Mouse (Mus musculus) lung, embryonic 16.5 days (tissue): Measurements from ENCODE around the gene Sorl1. TPM values are rescaled to one million over a fixed set of nuclear protein-coding genes. Genes with fewer than 3 reads are reported as not detected.

Source experiments
- ATAC-seq: fragments of 200-750 bp; cut with Nextera tagmentation; 2 replicates; pipeline ENCODE4 v1.8.0; 2017; ENCODE audit warnings: low read depth, mild to moderate bottlenecking, moderate library complexity
- H3K27ac ChIP-seq: fragments of 300-500 bp; sonication (generic); 2 replicates; pipeline ENCODE4 v1.5.1; 2014; ENCODE audit warnings: mild to moderate bottlenecking, control low read depth, low read length
- H3K27me3 ChIP-seq: fragments of 300-500 bp; sonication (generic); 2 replicates; pipeline ENCODE4 v1.6.1; 2014; ENCODE audit warnings: low read depth, low read length, mixed read lengths; ENCODE audit not compliant: control insufficient read depth, insufficient read depth
- H3K36me3 ChIP-seq: fragments of 300-500 bp; sonication (generic); 2 replicates; pipeline ENCODE4 v1.6.1; 2014; ENCODE audit warnings: low read length; ENCODE audit not compliant: control insufficient read depth, insufficient read depth
- H3K4me1 ChIP-seq: fragments of 300-500 bp; sonication (generic); replicated peaks from 2 replicates; pipeline ENCODE4 v1.6.1; 2014; ENCODE audit warnings: low read length, mixed read lengths; ENCODE audit not compliant: control insufficient read depth, insufficient read depth
- H3K4me2 ChIP-seq: fragments of 300-500 bp; sonication (generic); 2 replicates; pipeline ENCODE4 v1.6.1; 2014; ENCODE audit warnings: low read depth, low read length, control low read depth
- H3K4me3 ChIP-seq: fragments of 300-500 bp; sonication (generic); 2 replicates; pipeline ENCODE4 v1.5.1; 2014; ENCODE audit warnings: mild to moderate bottlenecking, low read length, control low read depth
- H3K9ac ChIP-seq: fragments of 300-500 bp; sonication (generic); 2 replicates; pipeline ENCODE4 v1.6.1; 2014; ENCODE audit warnings: low read length, control low read depth
- H3K9me3 ChIP-seq: fragments of 300-500 bp; sonication (generic); 2 replicates; pipeline ENCODE4 v1.6.1; 2016; ENCODE audit warnings: low read length; ENCODE audit not compliant: control insufficient read depth
- WGBS: fragments of 180-500 bp; shearing (Covaris S2); extraction: QIAGEN DNeasy Blood & Tissue Kit; methylation state at CpG from one replicate; pipeline ENCODE4 v1.1.7; 2014; 5-methylcytosine and 5-hydroxymethylcytosine counted together
- polyA plus RNA-seq: library from polyadenylated mRNA; unstranded; fragments of >200 nt; fragmentation: Nextera tagmentation; extraction: Ambion mirVana; gene quantifications from 2 replicates; pipeline ENCODE4 v1.2.1, GENCODE M21; 2015

Gene Sorl1
- polyA plus RNA-seq, 1 experiment from 2014 or later: 11.8 TPM

DNA sequence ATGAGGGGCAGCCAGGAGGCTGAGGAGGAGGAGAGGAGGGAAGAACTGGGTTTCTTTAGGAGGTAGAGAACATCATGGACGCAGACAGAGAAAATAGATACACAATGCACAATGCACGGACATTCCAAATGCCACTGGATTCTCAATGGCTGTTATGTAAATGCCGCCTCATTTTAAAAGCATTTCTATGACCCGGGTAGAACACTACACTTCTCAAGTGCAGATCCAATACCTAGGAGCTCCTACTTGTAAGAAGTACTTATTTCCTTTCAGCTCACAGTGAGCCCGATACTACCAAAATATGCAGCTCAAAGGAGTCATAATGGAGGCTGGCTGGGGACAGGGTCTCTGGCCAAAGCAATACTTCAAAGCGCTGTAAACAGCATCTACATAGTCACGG lies 12.8 kb downstream of the Sorl1 start:
- H3K4me1 ChIP-seq: peaks cover 39% of the 10 kb centered on the region
- 60% methylated on average over 7 of the region's 7 CpGs for WGBS
- no peaks in the 10 kb centered on the region for H3K36me3 ChIP-seq
- no peaks in the 10 kb centered on the region for H3K27me3 ChIP-seq
- no peak overlapping the region for H3K9ac ChIP-seq
- peak overlapping the region; percentile 84 for H3K27ac ChIP-seq
- H3K9me3 ChIP-seq: no peaks in the 10 kb centered on the region
- H3K4me2 ChIP-seq: 0 out of 2 replicates have a peak overlapping the region, but pooled peaks have one; percentile 17
- H3K4me3 ChIP-seq: no peak overlapping the region
- ATAC-seq: 0 out of 2 replicates have a peak, but pooled peaks have one; percentile 18

DNA sequence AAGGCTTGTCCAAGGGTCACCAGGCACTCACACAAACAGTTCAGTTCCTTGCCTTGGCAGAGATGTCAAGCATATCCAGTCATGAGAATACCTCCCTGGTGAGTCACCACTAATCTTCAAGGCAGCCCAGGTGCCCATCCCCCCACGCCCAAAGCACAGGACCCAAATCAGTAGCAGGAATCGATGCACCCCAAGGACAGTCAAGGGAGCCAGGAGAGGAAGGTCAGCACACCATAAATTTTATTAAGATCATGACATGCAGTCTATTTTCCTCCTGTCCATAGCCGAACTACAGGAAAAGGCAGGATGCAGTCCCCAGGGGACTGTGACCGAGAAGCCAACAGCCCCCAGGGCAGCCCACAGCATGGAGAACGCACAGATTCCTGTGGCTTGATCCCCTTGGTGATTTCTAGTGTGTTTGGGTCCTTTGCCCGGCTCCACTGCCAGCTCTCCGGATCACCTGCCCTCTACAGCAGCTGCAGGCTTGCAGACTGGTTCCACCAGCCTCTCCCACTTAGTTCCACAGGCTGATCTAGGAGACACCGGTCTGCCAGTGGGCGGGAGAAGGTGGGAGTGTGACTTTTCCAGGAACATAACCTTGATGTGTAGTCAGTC lies 14.2 kb downstream of the Sorl1 start:
- H3K4me2 ChIP-seq: peak overlapping the region; percentile 8; the same call in 1 of the 2 replicates

DNA sequence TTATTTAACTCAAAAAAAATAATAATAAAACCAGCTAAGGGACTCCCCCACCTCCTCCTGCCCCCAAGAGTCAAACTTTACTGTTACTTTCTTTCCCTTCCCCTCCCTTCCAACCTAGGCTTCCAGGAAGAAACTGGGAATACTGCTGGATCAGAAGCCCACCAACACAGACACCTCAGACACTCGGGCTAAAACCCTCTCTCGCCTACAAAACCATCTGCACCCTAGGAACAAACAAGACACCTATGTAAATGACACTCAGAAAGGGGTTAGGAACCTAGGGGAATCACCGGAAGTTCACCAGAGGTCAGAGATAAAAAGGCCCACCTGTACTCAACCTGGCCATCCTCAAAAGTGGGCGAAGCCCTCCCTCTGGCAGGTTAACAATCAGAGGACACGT lies 15.0 kb downstream of the Sorl1 start:
- H3K36me3 ChIP-seq: no peaks in the 10 kb centered on the region
- no peaks in the 10 kb centered on the region for H3K27me3 ChIP-seq
- H3K4me2 ChIP-seq: no peak overlapping the region; the same call in 1 of the 2 replicates
- H3K27ac ChIP-seq: peak overlapping the region; percentile 84
- WGBS: 32% methylated on average over 5 of the region's 5 CpGs
- no peak for ATAC-seq
- no peak overlapping the region for H3K9ac ChIP-seq
- H3K4me1 ChIP-seq: peaks cover 34% of the 10 kb centered on the region
- no peak overlapping the region for H3K4me3 ChIP-seq
- no peaks in the 10 kb centered on the region for H3K9me3 ChIP-seq

More for the DNA sequence above, 14.2 kb downstream of the Sorl1 start:
- peaks cover 36% of the 10 kb centered on the region for H3K4me1 ChIP-seq
- peak overlapping the region; percentile 84 for H3K27ac ChIP-seq
- H3K9me3 ChIP-seq: no peaks in the 10 kb centered on the region
- peak; percentile 53 for ATAC-seq
- no peak overlapping the region for H3K4me3 ChIP-seq
- peak overlapping the region; percentile 13; the same call in 1 of the 2 replicates for H3K9ac ChIP-seq
- no peaks in the 10 kb centered on the region for H3K27me3 ChIP-seq
- no peaks in the 10 kb centered on the region for H3K36me3 ChIP-seq
- WGBS: 32% methylated on average over 9 of the region's 9 CpGs

DNA sequence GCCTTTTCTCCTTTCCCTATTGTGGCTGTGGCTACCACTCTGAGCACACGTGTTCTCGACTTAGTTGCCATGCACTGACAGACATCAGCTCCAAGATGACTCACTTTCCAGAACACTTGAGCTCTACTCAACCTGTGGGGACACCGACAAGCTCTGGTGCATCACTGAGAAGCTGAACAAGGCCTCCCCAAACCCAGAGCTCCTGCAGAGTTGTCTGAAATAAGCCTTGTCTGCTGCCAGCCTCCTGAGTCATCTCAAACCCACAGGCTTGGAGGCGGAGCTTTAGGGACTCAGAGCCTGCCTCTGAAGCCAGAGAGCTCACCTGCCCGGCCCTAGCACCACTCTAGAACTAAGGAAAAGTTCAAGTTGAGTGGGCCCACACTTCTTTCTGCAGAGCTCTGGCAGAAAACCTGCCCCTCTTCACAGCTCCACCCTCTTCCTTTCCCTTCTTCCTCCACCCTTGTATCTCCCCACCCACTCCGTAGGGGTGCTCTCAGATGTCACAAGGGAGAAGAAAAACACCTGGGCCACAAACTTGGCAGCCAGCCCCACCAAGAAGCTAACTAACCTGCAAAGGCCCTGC lies 15.6 kb downstream of the Sorl1 start:
- H3K27ac ChIP-seq: peak overlapping the region; percentile 84
- no peaks in the 10 kb centered on the region for H3K9me3 ChIP-seq
- H3K4me1 ChIP-seq: peaks cover 34% of the 10 kb centered on the region
- H3K4me3 ChIP-seq: no peak overlapping the region
- 23% methylated on average over 6 of the region's 6 CpGs for WGBS
- H3K9ac ChIP-seq: no peak overlapping the region
- H3K36me3 ChIP-seq: no peaks in the 10 kb centered on the region
- H3K4me2 ChIP-seq: no peak overlapping the region
- ATAC-seq: peak; percentile 89
- no peaks in the 10 kb centered on the region for H3K27me3 ChIP-seq

DNA sequence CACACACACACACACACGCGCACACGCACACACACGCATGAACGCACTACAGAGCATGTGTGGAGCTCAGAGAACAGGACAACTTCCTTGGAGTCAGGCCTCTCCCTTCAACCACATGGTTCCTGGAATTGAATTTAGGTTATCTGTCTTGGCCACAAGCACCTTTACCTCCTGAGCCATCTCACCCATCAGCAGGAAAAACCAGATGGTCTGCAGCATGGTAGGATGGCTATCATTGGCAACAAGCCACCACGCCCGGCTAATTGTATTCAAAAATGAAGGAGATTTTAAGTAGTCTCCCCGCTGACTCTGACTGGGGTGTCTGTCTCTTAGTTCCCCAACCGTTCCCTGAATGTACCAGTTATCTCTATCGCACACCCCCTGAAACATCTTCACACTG lies 17.0 kb downstream of the Sorl1 start:
- no peak overlapping the region for H3K9ac ChIP-seq
- no peak overlapping the region for H3K4me3 ChIP-seq
- peaks cover 34% of the 10 kb centered on the region for H3K4me1 ChIP-seq
- no peak for ATAC-seq
- no peaks in the 10 kb centered on the region for H3K36me3 ChIP-seq
- H3K27me3 ChIP-seq: no peaks in the 10 kb centered on the region
- no peaks in the 10 kb centered on the region for H3K9me3 ChIP-seq
- no peak overlapping the region for H3K4me2 ChIP-seq
- WGBS: 93% methylated on average over 10 of the region's 10 CpGs
- H3K27ac ChIP-seq: 0 out of 2 replicates have a peak overlapping the region, but pooled peaks have one; percentile 84

DNA sequence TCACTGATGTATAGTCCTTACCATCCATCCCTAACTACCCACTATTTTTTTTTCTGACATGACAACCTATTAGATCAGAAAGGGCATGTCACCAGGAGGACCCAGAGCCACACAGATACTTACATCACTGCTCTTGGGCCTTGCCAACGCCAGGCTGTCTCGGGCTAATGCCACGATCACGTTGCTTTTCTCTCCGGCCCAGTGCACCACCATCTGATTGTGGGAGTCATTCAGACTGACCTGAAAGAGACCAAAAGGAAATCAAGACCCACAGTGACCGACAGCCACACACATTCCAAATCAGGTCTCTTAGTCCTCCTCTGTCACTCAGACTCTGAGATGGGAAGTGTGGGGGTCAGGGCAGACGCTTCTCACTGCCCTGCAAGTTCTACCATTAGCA lies 17.8 kb downstream of the Sorl1 start:
- Histone ChIP-seq H3K36me3 (no peaks in the 10 kb centered on the region), H3K27ac (no peak overlapping the region), H3K4me1 (peaks cover 39% of the 10 kb centered on the region), H3K4me3 (no peak overlapping the region), H3K4me2 (no peak overlapping the region), H3K9ac (no peak overlapping the region), H3K9me3 (no peaks in the 10 kb centered on the region), H3K27me3 (no peaks in the 10 kb centered on the region)
- no peak for ATAC-seq
- WGBS: 90% methylated on average over 7 of the region's 7 CpGs

DNA sequence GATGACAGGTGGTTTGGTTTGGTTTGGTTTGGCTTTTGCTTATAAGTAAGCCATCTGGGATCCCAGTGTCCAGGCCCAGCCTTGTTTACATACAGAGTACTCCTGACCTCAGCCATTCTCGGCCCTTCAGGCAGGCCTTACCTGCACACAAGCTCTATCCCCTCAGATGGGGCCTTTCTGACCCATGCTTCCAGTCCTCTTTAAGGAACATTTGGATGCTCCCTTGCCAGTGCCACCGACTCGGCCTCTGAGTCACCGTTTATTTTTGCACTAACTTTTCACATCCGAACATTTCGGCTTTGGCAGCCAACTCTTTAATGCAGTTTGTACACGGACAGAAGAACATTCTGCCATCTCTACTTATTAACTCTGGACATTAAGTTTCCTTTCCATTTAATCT lies 20.6 kb downstream of the Sorl1 start:
- no peak overlapping the region for H3K4me3 ChIP-seq
- no peak for ATAC-seq
- H3K9me3 ChIP-seq: no peaks in the 10 kb centered on the region
- H3K9ac ChIP-seq: no peak overlapping the region
- peaks cover 16% of the 10 kb centered on the region for H3K4me1 ChIP-seq
- no peaks in the 10 kb centered on the region for H3K36me3 ChIP-seq
- H3K27me3 ChIP-seq: no peaks in the 10 kb centered on the region
- no peak overlapping the region for H3K4me2 ChIP-seq
- WGBS: 51% methylated on average over 7 of the region's 7 CpGs
- H3K27ac ChIP-seq: no peak overlapping the region

DNA sequence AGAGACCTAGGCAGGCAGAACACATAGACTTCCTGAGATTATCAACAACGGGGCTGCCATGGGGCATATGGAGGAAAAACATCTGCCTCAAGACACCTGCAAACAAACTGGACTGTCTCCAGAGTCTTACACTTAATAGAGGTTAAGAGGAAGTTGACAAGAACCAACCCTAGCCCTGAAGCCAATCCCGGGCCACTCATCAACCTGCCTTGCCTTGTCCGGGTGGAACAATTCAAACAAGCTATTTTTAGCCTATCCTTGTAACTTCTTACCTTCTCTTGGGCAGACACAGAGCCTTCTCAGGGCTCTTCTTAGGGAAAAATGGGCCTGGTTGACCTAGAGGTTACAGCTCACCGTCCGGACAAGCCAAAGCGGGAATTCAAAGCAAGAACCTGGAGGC lies 22.1 kb downstream of the Sorl1 start:
- H3K4me1 ChIP-seq: peaks cover 10% of the 10 kb centered on the region
- no peaks in the 10 kb centered on the region for H3K9me3 ChIP-seq
- H3K4me2 ChIP-seq: no peak overlapping the region
- H3K36me3 ChIP-seq: no peaks in the 10 kb centered on the region
- ATAC-seq: no peak
- WGBS: 43% methylated on average over 6 of the region's 6 CpGs
- no peaks in the 10 kb centered on the region for H3K27me3 ChIP-seq
- H3K9ac ChIP-seq: no peak overlapping the region
- H3K27ac ChIP-seq: peak overlapping the region; percentile 49
- no peak overlapping the region for H3K4me3 ChIP-seq

DNA sequence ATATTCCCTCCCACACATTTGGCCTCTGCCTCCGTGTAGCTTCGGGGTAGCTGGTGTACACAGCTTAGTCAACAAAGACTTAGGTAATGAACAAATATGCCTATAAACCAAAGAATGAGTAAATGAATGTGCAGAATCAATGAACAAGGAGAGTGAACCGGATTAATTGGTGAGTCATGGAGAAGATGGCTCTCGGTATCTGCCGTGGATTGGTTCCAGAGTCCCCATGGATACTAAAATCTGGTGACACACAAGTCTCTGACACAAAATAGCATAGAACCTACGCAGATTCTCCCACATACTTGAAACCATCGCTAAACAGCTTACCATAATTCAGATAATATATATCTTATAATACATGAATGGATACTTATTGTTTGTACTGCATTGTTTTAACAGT lies 22.8 kb downstream of the Sorl1 start:
- no peak overlapping the region for H3K4me2 ChIP-seq
- 76% methylated on average over 7 of the region's 7 CpGs for WGBS
- H3K27me3 ChIP-seq: no peaks in the 10 kb centered on the region
- H3K4me3 ChIP-seq: no peak overlapping the region
- H3K9ac ChIP-seq: no peak overlapping the region
- peaks cover 10% of the 10 kb centered on the region for H3K4me1 ChIP-seq
- H3K27ac ChIP-seq: no peak overlapping the region
- H3K9me3 ChIP-seq: no peaks in the 10 kb centered on the region
- H3K36me3 ChIP-seq: no peaks in the 10 kb centered on the region
- no peak for ATAC-seq
